Mouse (Mus musculus): ENCODE measurements around the gene Gm37240. TPM values are rescaled to one million over a fixed set of nuclear protein-coding genes. Genes with fewer than 3 reads are reported as not detected.

Gm37240 gene
- total RNA-seq, 2 experiments from 2014 or later = 0.27 to 1.1 TPM

GRCm38 (mm10) chr3:85482636-85483035 lies 404.7 kb downstream of the Gm37240 start:
- intact Hi-C loops (cut with DNase I) = no loop called here
- no peak for DNase-seq (ENCODE audit: extremely low spot score in 1 of 2, low spot score in 2 of 2)
- TF ChIP-seq CTCF (IDR thresholded peaks at IDR 0.05) = no peak
- Histone ChIP-seq H3K4me3 (no peak overlapping the region), H3K27ac (no peak overlapping the region)

- Histone ChIP-seq H3K27ac (no peak overlapping the region), H3K4me3 (no peak overlapping the region)
- peak; percentile 40 for TF ChIP-seq CTCF (IDR thresholded peaks at IDR 0.05)
- no peak for DNase-seq (ENCODE audit: extremely low spot score in 1 of 2, low spot score in 2 of 2)
- intact Hi-C loops (cut with DNase I) = no loop called here
Observed at GRCm38 (mm10) chr3:85480638-85481037, 406.7 kb downstream of the Gm37240 start.

- Histone ChIP-seq H3K4me3 (no peak overlapping the region), H3K27ac (no peak overlapping the region)
- DNase-seq (ENCODE audit: extremely low spot score in 1 of 2, low spot score in 2 of 2) = no peak
- no peak for TF ChIP-seq CTCF (IDR thresholded peaks at IDR 0.05)
- intact Hi-C loops (cut with DNase I) = no loop called here
Observed at GRCm38 (mm10) chr3:85478731-85479130, 408.6 kb downstream of the Gm37240 start.

GRCm38 (mm10) chr3:85469711-85470110 lies 417.6 kb downstream of the Gm37240 start:
- Histone ChIP-seq H3K27ac (peak overlapping the region; percentile 69), H3K4me3 (no peak overlapping the region)
- intact Hi-C loops (cut with DNase I) = loop anchor here (5.0 kb wide), 1 partner anchor 103 kb away; the partner anchor contains the start of gene Gatb
- TF ChIP-seq CTCF (IDR thresholded peaks at IDR 0.05) = no peak
- DNase-seq (ENCODE audit: extremely low spot score in 1 of 2, low spot score in 2 of 2) = no peak

- Histone ChIP-seq H3K4me3 (no peak overlapping the region), H3K27ac (peak overlapping the region; percentile 69)
- no peak for TF ChIP-seq CTCF (IDR thresholded peaks at IDR 0.05)
- no peak for DNase-seq (ENCODE audit: extremely low spot score in 1 of 2, low spot score in 2 of 2)
- intact Hi-C loops (cut with DNase I) = loop anchor here (5.0 kb wide), 1 partner anchor 103 kb away; the partner anchor contains the start of gene Gatb
Observed at GRCm38 (mm10) chr3:85468995-85469394, 418.3 kb downstream of the Gm37240 start.

- intact Hi-C loops (cut with DNase I) = loop anchor here (1.0 to 5.0 kb wide), 6 partner anchors 31 to 155 kb away; partner anchors contain the start of gene Gatb
- no peak for TF ChIP-seq CTCF (IDR thresholded peaks at IDR 0.05)
- Histone ChIP-seq H3K27ac (peak overlapping the region; percentile 88), H3K4me3 (no peak overlapping the region)
- peak; percentile 78 to 81 for DNase-seq (ENCODE audit: extremely low spot score in 1 of 2, low spot score in 2 of 2)
Observed at GRCm38 (mm10) chr3:85465283-85466025, 421.9 kb downstream of the Gm37240 start.

- TF ChIP-seq CTCF (IDR thresholded peaks at IDR 0.05) = no peak
- intact Hi-C loops (cut with DNase I) = no loop called here
- H3K4me3 ChIP-seq = no peak overlapping the region
- DNase-seq (ENCODE audit: extremely low spot score in 1 of 2, low spot score in 2 of 2) = no peak
- H3K27ac ChIP-seq = peak overlapping the region; percentile 54; the same call in 1 of the 2 replicates
Observed at GRCm38 (mm10) chr3:85460021-85460420, 427.3 kb downstream of the Gm37240 start.

GRCm38 (mm10) chr3:85456983-85457382 lies 430.3 kb downstream of the Gm37240 start:
- intact Hi-C loops (cut with DNase I) = no loop called here

GRCm38 (mm10) chr3:85455453-85455852 lies 431.9 kb downstream of the Gm37240 start:
- intact Hi-C loops (cut with DNase I) = no loop called here
- DNase-seq (ENCODE audit: extremely low spot score in 1 of 2, low spot score in 2 of 2) = no peak
- no peak overlapping the region for H3K27ac ChIP-seq
- no peak for TF ChIP-seq CTCF (IDR thresholded peaks at IDR 0.05)
- H3K4me3 ChIP-seq = no peak overlapping the region

More at GRCm38 (mm10) chr3:85456983-85457382, 430.3 kb downstream of the Gm37240 start:
- H3K4me3 ChIP-seq = no peak overlapping the region
- no peak for DNase-seq (ENCODE audit: extremely low spot score in 1 of 2, low spot score in 2 of 2)
- no peak for TF ChIP-seq CTCF (IDR thresholded peaks at IDR 0.05)
- H3K27ac ChIP-seq = no peak overlapping the region

- H3K27ac ChIP-seq = no peak overlapping the region
- no peak overlapping the region for H3K4me3 ChIP-seq
- TF ChIP-seq CTCF (IDR thresholded peaks at IDR 0.05) = no peak
- intact Hi-C loops (cut with DNase I) = no loop called here
- no peak for DNase-seq (ENCODE audit: extremely low spot score in 1 of 2, low spot score in 2 of 2)
Observed at GRCm38 (mm10) chr3:85454001-85454400, 433.3 kb downstream of the Gm37240 start.

GRCm38 (mm10) chr3:85449461-85449860 lies 437.9 kb downstream of the Gm37240 start:
- intact Hi-C loops (cut with DNase I) = no loop called here
- H3K27ac ChIP-seq = 0 out of 2 replicates have a peak overlapping the region, but pooled peaks have one; percentile 38
- no peak overlapping the region for H3K4me3 ChIP-seq
- no peak for TF ChIP-seq CTCF (IDR thresholded peaks at IDR 0.05)
- no peak for DNase-seq (ENCODE audit: extremely low spot score in 1 of 2, low spot score in 2 of 2)

GRCm38 (mm10) chr3:85442781-85443180 lies 444.5 kb downstream of the Gm37240 start:
- no peak for DNase-seq (ENCODE audit: extremely low spot score in 1 of 2, low spot score in 2 of 2)
- no peak overlapping the region for H3K4me3 ChIP-seq
- H3K27ac ChIP-seq = peak overlapping the region; percentile 45
- intact Hi-C loops (cut with DNase I) = no loop called here
- TF ChIP-seq CTCF (IDR thresholded peaks at IDR 0.05) = no peak

GRCm38 (mm10) chr3:85442261-85442660 lies 445.1 kb downstream of the Gm37240 start:
- no peak for DNase-seq (ENCODE audit: extremely low spot score in 1 of 2, low spot score in 2 of 2)
- intact Hi-C loops (cut with DNase I) = no loop called here
- Histone ChIP-seq H3K27ac (peak overlapping the region; percentile 45), H3K4me3 (no peak overlapping the region)
- TF ChIP-seq CTCF (IDR thresholded peaks at IDR 0.05) = no peak
